Mouse (Mus musculus) induced T-regulatory cell, adult 2 months (primary cell): ENCODE data around the gene Aplnr.

Experiments
- DNase-seq: peaks from one replicate; pipeline ENCODE4 v3.0.0-alpha.2; 2012; ENCODE audit warnings: low read depth

Aplnr gene

GRCm38 (mm10) chr2:85136089-85136488 is at the start of gene Aplnr:
Aplnr (plus strand) TSS chr2:85136225.
- no peak for DNase-seq

GRCm38 (mm10) chr2:85088716-85089646 is 47.0 kb upstream of the Aplnr start:
- DNase-seq = no peak

GRCm38 (mm10) chr2:85091325-85091724 is 44.7 kb upstream of the Aplnr start:
- DNase-seq = no peak

DNA sequence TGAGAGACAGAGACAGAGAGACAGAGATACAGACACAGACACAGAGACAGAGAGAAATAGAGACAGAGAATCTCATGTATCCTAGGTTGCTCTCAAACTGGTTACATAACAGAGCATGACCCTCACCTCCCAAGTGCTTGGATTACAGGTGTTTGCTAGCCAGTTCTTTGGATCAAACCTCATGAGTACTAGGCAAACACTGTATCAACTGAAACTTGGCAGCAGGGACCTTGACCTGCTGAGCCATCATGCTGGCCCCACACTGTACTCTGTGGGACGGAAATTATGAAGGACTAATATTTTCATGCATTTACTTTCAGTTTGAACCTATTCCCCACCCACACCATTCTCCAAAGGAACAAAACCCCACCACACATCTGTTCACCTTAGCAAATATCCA is 42.6 kb upstream of the Aplnr start:
- no peak for DNase-seq

- DNase-seq = no peak
Observed at GRCm38 (mm10) chr2:85095906-85096305, 40.1 kb upstream of the Aplnr start.

- no peak for DNase-seq
Observed at GRCm38 (mm10) chr2:85098014-85098413, 38.0 kb upstream of the Aplnr start.

GRCm38 (mm10) chr2:85098824-85099511 is 37.1 kb upstream of the Aplnr start:
- DNase-seq = no peak

DNA sequence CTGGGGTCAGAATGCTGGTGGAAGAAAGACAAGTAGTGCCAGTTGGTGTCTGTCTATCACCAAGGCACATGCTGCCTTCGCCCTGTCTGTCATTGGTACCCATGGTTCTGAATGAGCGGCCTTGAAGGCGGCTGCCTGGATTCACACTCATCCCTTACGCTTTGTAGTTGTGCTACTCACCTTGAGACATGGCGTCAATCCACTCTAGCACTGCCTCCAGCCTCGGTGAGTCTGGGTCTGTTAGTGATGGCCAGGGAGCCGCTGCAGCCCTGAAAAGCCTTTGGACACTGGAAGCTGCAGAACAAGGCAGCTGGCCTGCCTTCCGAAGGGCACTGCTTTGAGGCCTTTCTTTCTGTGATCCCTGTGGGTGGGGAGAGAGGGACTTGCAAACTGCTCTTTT is 32.8 kb upstream of the Aplnr start:
- DNase-seq = no peak

DNA sequence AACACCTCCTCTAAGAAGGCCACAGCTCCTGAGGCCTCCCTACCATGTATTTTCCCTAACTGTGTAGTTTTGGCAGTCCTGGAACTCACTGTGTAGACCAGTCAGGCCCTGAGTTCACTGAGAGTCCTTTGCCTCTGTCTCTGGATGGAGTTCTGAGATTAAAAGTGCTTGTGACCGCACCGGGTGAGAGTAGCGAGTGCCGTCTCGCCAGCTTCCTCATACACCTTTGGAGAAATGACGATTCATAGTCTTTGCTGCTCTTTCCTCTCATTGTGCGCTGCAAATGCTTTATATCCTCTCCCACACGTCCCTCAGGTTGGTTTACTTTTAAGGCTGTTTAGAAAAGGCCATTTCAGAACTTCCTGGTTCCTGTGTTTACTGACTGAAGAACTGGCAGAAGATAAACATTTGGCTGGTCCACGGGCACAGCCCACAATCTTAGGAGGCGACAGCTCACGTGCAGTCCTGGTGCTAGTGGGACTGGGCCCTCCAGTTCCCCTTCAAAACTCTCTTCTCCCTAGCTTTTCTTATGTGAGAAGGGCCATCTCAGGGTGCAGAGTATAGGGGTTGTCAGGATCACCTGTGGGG is 30.5 kb upstream of the Aplnr start:
- DNase-seq = no peak

DNA sequence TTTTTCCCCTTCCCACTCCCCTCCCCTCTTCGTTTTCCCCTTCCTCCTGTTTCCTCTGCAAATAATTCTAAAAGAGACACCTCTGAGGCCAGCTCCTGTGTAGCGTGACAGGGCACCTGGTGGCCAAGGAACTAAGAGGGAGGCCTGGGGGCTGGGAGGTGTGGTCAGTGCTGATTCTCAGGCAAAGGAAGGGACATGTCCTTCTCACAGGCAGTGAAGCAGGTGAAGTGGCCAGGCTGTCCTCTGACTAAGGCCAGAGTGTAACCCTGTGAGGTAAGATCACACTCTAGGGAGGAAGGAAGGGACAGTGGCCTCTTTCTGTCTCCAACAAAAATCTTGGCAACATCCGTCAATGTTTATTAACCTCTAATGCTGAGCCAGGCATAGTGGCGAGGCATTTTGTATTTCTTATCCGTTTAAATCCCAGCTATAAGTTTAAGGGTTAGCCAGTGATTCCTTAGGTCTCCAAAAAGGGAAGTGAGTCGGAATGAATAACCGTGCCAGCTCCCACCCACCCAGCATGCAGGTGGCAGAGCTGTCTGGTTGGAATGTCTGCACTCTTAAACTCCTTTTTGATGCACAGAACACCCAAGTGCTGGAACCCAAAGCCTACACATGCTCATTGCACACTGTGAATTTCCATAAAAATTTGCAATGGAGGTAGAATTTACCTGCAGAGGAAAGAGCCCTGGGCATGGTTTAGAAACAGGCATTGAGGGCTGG is 29.8 kb upstream of the Aplnr start:
- DNase-seq = no peak

DNA sequence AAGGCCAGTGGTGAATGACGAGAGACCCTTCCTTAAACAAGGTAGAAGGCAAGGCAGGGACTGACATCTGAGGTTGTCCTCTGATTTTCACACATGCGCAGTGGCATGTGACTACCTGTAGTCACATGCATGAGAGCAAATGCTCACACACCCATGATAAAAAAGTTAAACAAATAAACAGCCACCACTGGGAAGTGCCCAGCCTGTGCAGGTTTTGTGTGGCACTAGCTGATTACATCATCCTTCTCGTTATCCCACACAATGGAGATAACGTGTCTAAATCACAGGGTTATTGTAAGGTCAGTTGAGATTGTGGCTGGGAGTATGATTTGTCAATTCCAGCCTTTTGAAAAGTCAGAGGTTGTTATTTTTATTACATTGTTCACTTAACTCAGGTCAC is 29.1 kb upstream of the Aplnr start:
- DNase-seq = no peak

- no peak for DNase-seq
Observed at GRCm38 (mm10) chr2:85110288-85110875, 25.6 kb upstream of the Aplnr start.

- peak; percentile 60 for DNase-seq
Observed at GRCm38 (mm10) chr2:85123187-85123868, 12.7 kb upstream of the Aplnr start.

GRCm38 (mm10) chr2:85123869-85124535 is 12.0 kb upstream of the Aplnr start:
- DNase-seq = peak; percentile 55

DNA sequence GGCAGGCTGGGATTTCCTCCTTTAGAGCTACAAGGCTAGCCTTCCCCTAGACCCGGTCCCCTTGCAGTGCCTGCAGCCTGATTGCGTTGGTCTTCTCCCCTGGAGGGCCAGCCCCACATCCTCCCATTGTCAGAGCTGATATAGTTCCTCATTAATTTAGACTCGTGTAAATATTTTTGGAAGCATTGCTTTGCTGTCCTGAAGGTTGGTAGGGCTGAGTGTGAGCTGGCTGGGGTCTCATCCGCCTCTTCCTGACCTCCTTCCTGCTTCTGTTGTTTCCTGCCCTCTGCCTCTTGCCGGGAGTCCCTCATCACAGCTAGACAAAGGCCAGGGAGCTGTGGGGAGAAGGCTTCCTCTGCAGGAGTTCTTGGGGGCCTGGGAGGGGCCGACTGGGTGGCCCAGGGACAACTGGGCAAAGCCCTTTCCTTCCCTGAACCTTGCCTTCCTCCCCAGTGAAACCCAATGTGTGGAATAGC is 6.5 kb upstream of the Aplnr start:
- DNase-seq = no peak

DNA sequence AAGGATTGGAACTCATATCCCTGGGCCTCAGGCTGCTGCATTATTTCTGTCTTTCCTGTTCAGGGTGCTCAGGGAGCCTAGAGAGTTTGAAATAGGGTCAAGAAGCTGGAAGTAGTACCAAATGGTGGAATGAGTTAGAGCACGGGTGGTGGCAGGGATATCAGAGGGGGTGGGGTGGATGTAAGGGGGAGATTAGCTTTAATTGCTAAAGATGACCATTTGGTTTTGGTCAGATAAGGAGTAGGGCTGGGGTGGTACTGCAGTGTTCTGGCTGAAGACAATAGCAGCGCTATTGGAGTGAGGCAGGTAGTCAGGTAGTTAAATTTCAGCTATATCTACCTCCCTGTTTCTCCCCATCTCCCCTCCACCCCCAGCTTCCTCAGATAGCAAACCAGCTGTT is 4.8 kb upstream of the Aplnr start:
- DNase-seq = no peak

- DNase-seq = no peak
Observed at GRCm38 (mm10) chr2:85131724-85132123, 4.3 kb upstream of the Aplnr start.

GRCm38 (mm10) chr2:85132204-85132603 is 3.8 kb upstream of the Aplnr start:
- DNase-seq = no peak

DNA sequence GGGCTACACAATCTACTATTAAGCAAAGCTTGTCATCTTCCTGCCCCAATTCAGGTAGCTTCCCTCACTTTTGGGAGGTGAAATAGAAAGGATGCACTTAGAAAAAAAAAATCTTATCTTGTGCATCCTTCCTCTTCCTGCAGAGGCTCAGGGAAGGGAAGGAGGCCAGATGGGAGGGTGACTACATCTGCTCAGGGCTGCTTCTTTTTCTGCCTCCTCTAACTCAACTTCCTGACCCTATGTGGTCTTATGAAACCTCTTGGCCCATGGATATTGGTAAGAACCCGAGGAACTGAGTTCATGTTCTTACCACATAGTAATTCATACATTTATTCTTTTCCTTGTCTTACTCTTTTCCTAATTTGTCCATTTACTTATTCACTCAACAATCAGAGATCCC is 926 bp upstream of the Aplnr start:
- no peak for DNase-seq

DNA sequence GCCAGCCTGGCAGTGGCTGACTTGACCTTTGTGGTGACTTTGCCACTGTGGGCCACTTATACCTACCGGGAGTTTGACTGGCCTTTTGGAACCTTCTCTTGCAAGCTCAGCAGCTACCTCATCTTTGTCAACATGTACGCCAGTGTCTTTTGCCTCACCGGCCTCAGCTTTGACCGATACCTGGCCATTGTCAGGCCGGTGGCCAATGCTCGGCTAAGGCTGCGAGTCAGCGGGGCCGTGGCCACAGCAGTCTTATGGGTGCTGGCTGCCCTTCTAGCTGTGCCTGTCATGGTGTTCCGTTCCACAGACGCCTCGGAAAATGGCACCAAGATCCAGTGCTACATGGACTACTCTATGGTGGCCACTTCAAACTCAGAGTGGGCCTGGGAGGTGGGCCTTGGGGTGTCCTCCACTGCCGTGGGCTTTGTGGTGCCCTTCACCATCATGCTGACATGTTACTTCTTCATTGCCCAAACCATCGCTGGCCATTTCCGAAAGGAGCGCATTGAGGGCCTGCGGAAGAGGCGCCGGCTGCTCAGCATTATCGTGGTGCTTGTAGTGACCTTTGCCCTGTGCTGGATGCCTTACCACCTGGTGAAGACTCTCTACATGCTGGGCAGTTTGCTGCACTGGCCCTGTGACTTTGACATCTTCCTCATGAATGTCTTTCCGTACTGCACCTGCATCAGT is 951 bp downstream of the Aplnr start:
- DNase-seq = no peak
